Mouse (Mus musculus) testis, adult 2 months (tissue): Measurements from ENCODE around the gene Sprr2h. TPM values are rescaled to one million over a fixed set of nuclear protein-coding genes. Genes with fewer than 3 reads are reported as not detected.

Experiments used
- H3K27ac ChIP-seq: fragments of 200-500 bp; 2 replicates; pipeline ENCODE4 v1.5.1; 2012; ENCODE audit warnings: low read depth, low read length; ENCODE audit not compliant: control insufficient read depth, insufficient read depth
- H3K27me3 ChIP-seq: fragments of 200-500 bp; 2 replicates; pipeline ENCODE4 v1.6.1; 2012; ENCODE audit warnings: mild to moderate bottlenecking, low read length, moderate library complexity; ENCODE audit not compliant: control insufficient read depth, insufficient read depth
- H3K36me3 ChIP-seq: fragments of 200-500 bp; 2 replicates; pipeline ENCODE4 v1.6.1; 2012; ENCODE audit warnings: mild to moderate bottlenecking, low read length; ENCODE audit not compliant: control insufficient read depth, insufficient read depth
- H3K4me1 ChIP-seq: fragments of 200-500 bp; 2 replicates; pipeline ENCODE4 v1.6.1; 2012; ENCODE audit warnings: low read length; ENCODE audit not compliant: control insufficient read depth, insufficient read depth
- H3K4me3 ChIP-seq: fragments of 200-500 bp; 2 replicates; pipeline ENCODE4 v1.5.1; 2012; ENCODE audit warnings: low read depth, mild to moderate bottlenecking, low read length, moderate library complexity, mixed read lengths; ENCODE audit not compliant: control insufficient read depth
- CTCF ChIP-seq: fragments of 200-500 bp; IDR thresholded peaks from 2 replicates; pipeline ENCODE4 v1.5.1; 2012; ENCODE audit warnings: low read depth, mild to moderate bottlenecking, inconsistent platforms, low read length, moderate library complexity; ENCODE audit not compliant: control insufficient read depth, insufficient read depth, insufficient replicate concordance
- POLR2A ChIP-seq: fragments of 200-500 bp; IDR thresholded peaks from 2 replicates; pipeline ENCODE4 v1.6.1; 2012; ENCODE audit warnings: low read depth, mild to moderate bottlenecking, inconsistent platforms, low read length, moderate library complexity; ENCODE audit not compliant: control insufficient read depth
- polyA plus RNA-seq: library from polyadenylated mRNA; depleted of rRNA; stranded (reverse); fragments of >200 nt; gene quantifications from 2 replicates; pipeline ENCODE4 v1.2.3, GENCODE M21; 2012; rRNA removed

The Sprr2h gene
- not detected in 2 replicates for polyA plus RNA-seq

DNA sequence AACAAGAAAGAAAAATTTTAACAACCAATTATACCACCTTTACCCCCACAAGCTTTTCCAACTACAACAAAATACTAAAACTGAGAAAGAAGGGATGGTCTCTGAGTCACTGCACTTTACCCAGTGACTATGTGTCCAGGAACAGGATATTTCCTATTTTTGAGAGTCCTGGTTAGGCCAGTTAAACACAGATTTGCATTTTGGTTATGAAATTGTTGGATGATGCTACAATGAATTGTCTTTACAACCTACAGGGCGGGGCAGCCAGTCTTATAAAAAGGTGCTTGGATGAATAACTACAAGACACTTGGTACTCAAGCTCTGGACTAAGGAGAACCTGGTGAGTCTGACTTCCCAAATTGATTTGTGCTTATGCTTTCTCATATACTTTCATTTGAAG is at the start of gene Sprr2h:
Gene Sprr2h, plus strand, starts transcription at position 301 of the 400 bp plus-strand sequence.
- H3K4me3 ChIP-seq: no peak within 1 kb of the TSS
- no peaks in the 10 kb centered on the region for H3K36me3 ChIP-seq
- no peak within 1 kb of the TSS for H3K27ac ChIP-seq
- no peaks in the 10 kb centered on the region for H3K4me1 ChIP-seq
- no peaks in the 10 kb centered on the region for H3K27me3 ChIP-seq
- no peak for TF ChIP-seq CTCF
- TF ChIP-seq POLR2A: no peak

DNA sequence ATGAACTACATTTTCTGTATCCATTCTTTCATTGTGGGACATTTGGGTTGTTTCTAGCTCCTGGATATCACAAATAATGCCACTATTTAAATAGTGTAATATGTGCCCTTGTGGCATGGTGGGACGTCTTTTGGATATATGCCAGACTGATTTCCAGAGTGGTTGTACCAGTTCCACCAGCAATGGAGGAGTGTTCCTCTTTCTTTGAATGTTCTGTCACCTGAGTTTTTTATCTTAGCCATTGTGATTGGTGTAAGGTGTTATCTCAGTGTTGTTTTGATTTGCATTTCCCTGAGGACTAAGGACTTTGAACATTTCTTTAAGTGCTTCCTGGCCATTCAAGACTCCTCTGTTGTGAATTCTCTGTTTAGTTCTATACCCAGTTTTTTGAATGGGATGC is 49.2 kb upstream of the Sprr2h start:
- Histone ChIP-seq H3K36me3 (no peaks in the 10 kb centered on the region), H3K4me3 (no peak overlapping the region), H3K4me1 (no peaks in the 10 kb centered on the region), H3K27ac (no peak overlapping the region), H3K27me3 (no peaks in the 10 kb centered on the region)
- no peak for TF ChIP-seq CTCF
- TF ChIP-seq POLR2A: no peak

DNA sequence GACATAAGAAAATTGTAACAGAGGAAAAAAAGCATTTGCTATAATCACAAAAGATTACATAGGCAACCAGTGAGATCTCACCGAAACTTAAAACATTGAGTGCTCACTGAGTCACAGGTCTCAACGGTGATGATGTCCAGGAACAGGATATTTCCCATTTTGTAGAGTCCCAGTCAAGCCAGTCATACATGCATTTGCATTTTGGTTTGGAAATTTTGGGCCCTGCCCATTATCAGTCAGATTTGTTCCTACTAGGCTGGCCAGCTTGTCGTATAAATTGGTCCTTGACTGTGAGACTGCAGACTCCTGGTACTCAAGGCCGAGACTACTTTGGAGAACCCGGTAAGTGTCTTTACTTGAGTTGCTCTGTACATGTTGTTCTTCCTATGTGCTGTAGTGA is 46.6 kb upstream of the Sprr2h start, which contains the start of gene Sprr2d:
Gene Sprr2d, plus strand, starts transcription at position 301 of the 400 bp plus-strand sequence.
- Histone ChIP-seq H3K36me3 (no peaks in the 10 kb centered on the region), H3K4me1 (no peaks in the 10 kb centered on the region), H3K4me3 (no peak within 1 kb of the TSS), H3K27ac (no peak within 1 kb of the TSS), H3K27me3 (no peaks in the 10 kb centered on the region)
- TF ChIP-seq POLR2A: no peak
- TF ChIP-seq CTCF: no peak

DNA sequence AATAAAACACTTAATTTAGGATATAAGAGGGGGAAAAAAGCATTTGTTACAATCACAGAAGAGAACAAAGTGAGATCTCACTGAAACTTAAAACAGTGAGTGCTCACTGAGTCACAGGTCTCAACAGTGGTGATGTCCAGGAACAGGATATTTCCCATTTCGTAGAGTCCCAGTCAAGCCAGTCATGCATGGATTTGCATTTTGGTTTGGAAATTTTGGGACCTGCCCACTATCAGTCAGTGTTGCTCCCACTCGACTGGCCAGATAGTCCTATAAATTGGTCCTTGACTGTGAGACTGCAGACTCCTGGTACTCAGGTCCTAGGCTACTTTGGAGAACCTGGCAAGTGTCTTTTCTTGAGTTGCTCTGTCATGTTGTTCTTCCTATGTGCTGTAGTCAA is 33.6 kb upstream of the Sprr2h start, which contains the start of gene Sprr2e:
Gene Sprr2e, plus strand, starts transcription at position 301 of the 400 bp plus-strand sequence.
- no peaks in the 10 kb centered on the region for H3K4me1 ChIP-seq
- no peaks in the 10 kb centered on the region for H3K36me3 ChIP-seq
- H3K27me3 ChIP-seq: no peaks in the 10 kb centered on the region
- H3K27ac ChIP-seq: no peak within 1 kb of the TSS
- TF ChIP-seq CTCF (no peak), POLR2A (no peak)
- H3K4me3 ChIP-seq: no peak within 1 kb of the TSS

DNA sequence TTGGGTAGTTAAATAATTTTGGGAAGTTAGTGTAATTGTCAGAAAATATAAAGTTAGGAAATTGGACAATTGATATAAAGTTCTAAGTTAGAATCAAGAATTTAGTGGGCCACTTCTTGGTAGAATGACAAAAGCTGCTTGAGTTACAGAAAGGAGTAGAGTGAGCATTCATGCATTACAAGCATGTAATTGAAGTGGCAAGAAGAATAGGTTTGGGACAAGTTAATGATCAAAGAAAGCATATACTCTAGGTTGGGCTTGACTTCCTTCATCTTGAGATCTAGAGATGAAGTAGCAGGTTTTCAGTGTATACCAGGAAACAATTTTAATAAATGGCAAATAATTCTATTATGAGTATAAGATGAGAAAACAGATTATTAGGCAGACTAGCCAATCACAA is 23.9 kb upstream of the Sprr2h start:
- Histone ChIP-seq H3K4me3 (no peak overlapping the region), H3K27ac (no peak overlapping the region), H3K4me1 (no peaks in the 10 kb centered on the region), H3K36me3 (no peaks in the 10 kb centered on the region), H3K27me3 (no peaks in the 10 kb centered on the region)
- TF ChIP-seq CTCF (no peak), POLR2A (no peak)

DNA sequence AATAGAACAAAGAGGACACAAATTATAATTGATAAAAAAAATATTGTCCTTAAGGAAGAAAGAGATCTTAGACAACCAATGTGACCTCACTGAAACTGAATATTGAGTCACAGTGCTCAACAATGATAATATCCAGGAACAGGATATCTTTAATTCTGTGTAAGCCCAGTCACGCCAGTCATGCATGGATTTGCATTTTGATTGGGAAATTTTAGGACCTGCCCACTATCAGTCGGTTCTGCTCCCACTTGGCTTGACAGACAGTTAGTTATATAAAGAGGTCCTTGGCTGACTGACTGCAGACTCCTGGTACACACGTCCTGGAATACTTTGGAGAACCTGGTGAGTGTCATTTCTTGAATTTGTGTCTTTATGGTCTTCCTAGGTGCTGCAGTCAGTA is 20.6 kb upstream of the Sprr2h start, which contains the start of gene Sprr2f:
Gene Sprr2f, plus strand, starts transcription at position 301 of the 400 bp plus-strand sequence.
- Histone ChIP-seq H3K4me1 (no peaks in the 10 kb centered on the region), H3K36me3 (no peaks in the 10 kb centered on the region)
- no peak for TF ChIP-seq CTCF
- no peak for TF ChIP-seq POLR2A

DNA sequence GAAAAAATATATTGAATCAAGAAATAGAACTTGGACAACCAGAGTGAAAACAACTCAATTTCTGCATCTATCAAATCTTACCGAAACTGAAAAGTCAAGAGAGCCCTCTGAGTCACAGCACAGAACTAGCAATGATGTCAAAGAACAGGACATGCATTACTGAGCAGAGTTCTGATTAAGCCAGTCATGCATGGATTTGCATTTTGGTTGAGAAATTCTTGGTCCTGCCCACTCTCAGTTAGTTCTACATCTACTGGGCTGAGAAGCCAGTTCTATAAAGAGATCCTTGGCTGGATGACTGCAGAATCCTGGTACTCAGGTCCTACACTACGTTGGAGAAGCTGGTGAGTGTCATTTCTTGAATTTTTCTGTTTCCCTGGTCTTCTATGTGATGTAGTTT is 11.9 kb upstream of the Sprr2h start:
- TF ChIP-seq POLR2A: no peak
- no peak for TF ChIP-seq CTCF
- Histone ChIP-seq H3K36me3 (no peaks in the 10 kb centered on the region), H3K4me1 (no peaks in the 10 kb centered on the region), H3K27me3 (no peaks in the 10 kb centered on the region), H3K4me3 (no peak overlapping the region), H3K27ac (no peak overlapping the region)

More for the DNA sequence above, 20.6 kb upstream of the Sprr2h start, which contains the start of gene Sprr2f:
- Histone ChIP-seq H3K4me3 (no peak within 1 kb of the TSS), H3K27me3 (no peaks in the 10 kb centered on the region), H3K27ac (no peak within 1 kb of the TSS)

DNA sequence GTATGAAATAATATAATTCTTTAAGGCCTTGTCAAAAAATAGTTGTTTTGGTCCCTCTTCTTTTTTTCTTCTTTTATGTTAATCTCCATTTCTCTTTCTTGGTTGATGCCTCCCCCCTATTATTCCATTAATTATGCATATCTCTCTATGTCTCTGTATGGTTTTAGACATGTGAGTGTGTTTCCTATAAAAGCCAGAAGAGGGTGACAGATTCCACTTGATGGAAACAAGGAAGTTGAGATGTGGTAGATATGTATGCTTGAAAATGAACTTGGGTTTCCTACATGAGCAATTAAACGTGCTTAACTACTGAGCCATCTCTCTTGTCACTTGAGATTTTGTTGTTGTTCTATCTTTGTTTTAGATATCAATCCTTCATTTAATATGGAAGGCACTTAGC is 8.8 kb downstream of the Sprr2h start:
- Histone ChIP-seq H3K4me1 (no peaks in the 10 kb centered on the region), H3K27me3 (no peaks in the 10 kb centered on the region), H3K36me3 (no peaks in the 10 kb centered on the region), H3K4me3 (no peak overlapping the region), H3K27ac (no peak overlapping the region)
- no peak for TF ChIP-seq CTCF
- no peak for TF ChIP-seq POLR2A
